Mouse (Mus musculus) forebrain, embryonic 13.5 days (tissue): Measurements from ENCODE around the gene Bicral. TPM values are rescaled to one million over a fixed set of nuclear protein-coding genes. Genes with fewer than 3 reads are reported as not detected.
"Not testable (repeated sequence)": the region's sequence is repeated elsewhere in the genome, so short reads cannot be mapped to it uniquely, and the experiment has no call there.

ENCODE experiments used
- ATAC-seq: fragments of 200-750 bp; cut with Nextera tagmentation; 2 replicates; pipeline ENCODE4 v1.8.0; 2017
- H3K27ac ChIP-seq: fragments of 300-500 bp; sonication (generic); 2 replicates; pipeline ENCODE4 v1.5.1; 2015; ENCODE audit warnings: inconsistent platforms, mild to moderate bottlenecking, moderate library complexity
- H3K27me3 ChIP-seq: fragments of 300-500 bp; sonication (generic); 2 replicates; pipeline ENCODE4 v1.6.1; 2015; ENCODE audit warnings: mild to moderate bottlenecking, inconsistent platforms
- H3K36me3 ChIP-seq: fragments of 300-500 bp; sonication (generic); 2 replicates; pipeline ENCODE4 v1.6.1; 2015; ENCODE audit warnings: mild to moderate bottlenecking, inconsistent platforms; ENCODE audit not compliant: poor library complexity, severe bottlenecking
- H3K4me1 ChIP-seq: fragments of 300-500 bp; sonication (generic); 2 replicates; pipeline ENCODE4 v1.6.1; 2015; ENCODE audit warnings: inconsistent platforms
- H3K4me2 ChIP-seq: fragments of 300-500 bp; sonication (generic); 2 replicates; pipeline ENCODE4 v1.6.1; 2015; ENCODE audit warnings: inconsistent platforms, mild to moderate bottlenecking, moderate library complexity
- H3K4me3 ChIP-seq: fragments of 300-500 bp; sonication (generic); 2 replicates; pipeline ENCODE4 v1.5.1; 2015; ENCODE audit warnings: mild to moderate bottlenecking, inconsistent platforms
- H3K9ac ChIP-seq: fragments of 300-500 bp; sonication (generic); 2 replicates; pipeline ENCODE4 v1.6.1; 2015; ENCODE audit warnings: mild to moderate bottlenecking, inconsistent platforms
- H3K9me3 ChIP-seq: fragments of 300-500 bp; sonication (generic); replicated peaks from 2 replicates; pipeline ENCODE4 v1.6.1; 2016; ENCODE audit warnings: inconsistent platforms
- WGBS: fragments of 180-500 bp; shearing (Covaris S2); methylation state at CpG from one replicate; pipeline ENCODE4 v1.1.7; 2015; 5-methylcytosine and 5-hydroxymethylcytosine counted together
- polyA plus RNA-seq: library from polyadenylated mRNA; unstranded; fragments of >200 nt; fragmentation: Nextera tagmentation; extraction: Ambion mirVana; gene quantifications from 2 replicates; pipeline ENCODE4 v1.2.1, GENCODE M21; 2015

Bicral gene
- polyA plus RNA-seq, 1 experiment from 2014 or later = 5.2 TPM

- Histone ChIP-seq H3K27me3 (no peaks in the 10 kb centered on the region), H3K9me3 (no peaks in the 10 kb centered on the region), H3K27ac (no peak overlapping the region), H3K9ac (no peak overlapping the region), H3K4me3 (no peak overlapping the region), H3K4me1 (peaks cover 21% of the 10 kb centered on the region), H3K4me2 (no peak overlapping the region), H3K36me3 (peaks cover 69% of the 10 kb centered on the region)
- ATAC-seq = no peak
- 86% methylated on average over 3 of the region's 3 CpGs for WGBS
These were observed 82.2 kb downstream of the Bicral start for GRCm38 (mm10) chr17:46776087-46776486.

GRCm38 (mm10) chr17:46775070-46775469, 83.2 kb downstream of the Bicral start:
- no peak for ATAC-seq
- Histone ChIP-seq H3K9ac (no peak overlapping the region), H3K27ac (no peak overlapping the region), H3K36me3 (peaks cover 62% of the 10 kb centered on the region), H3K4me2 (no peak overlapping the region), H3K9me3 (no peaks in the 10 kb centered on the region), H3K27me3 (no peaks in the 10 kb centered on the region), H3K4me3 (no peak overlapping the region), H3K4me1 (peaks cover 19% of the 10 kb centered on the region)
- WGBS = 95% methylated on average over 9 of the region's 9 CpGs

GRCm38 (mm10) chr17:46774131-46774472, 84.2 kb downstream of the Bicral start:
- Histone ChIP-seq H3K9ac (no peak overlapping the region), H3K27me3 (no peaks in the 10 kb centered on the region), H3K4me3 (no peak overlapping the region), H3K4me2 (peak overlapping the region; percentile 77), H3K4me1 (peaks cover 19% of the 10 kb centered on the region), H3K27ac (no peak overlapping the region), H3K9me3 (no peaks in the 10 kb centered on the region), H3K36me3 (peaks cover 53% of the 10 kb centered on the region)
- 44% methylated on average over 2 of the region's 2 CpGs for WGBS
- no peak for ATAC-seq

- Histone ChIP-seq H3K27ac (peak overlapping the region; percentile 69; the same call in 1 of the 2 replicates), H3K4me1 (peaks cover 19% of the 10 kb centered on the region), H3K36me3 (peaks cover 47% of the 10 kb centered on the region), H3K4me3 (peak overlapping the region; percentile 78), H3K9me3 (no peaks in the 10 kb centered on the region), H3K27me3 (no peaks in the 10 kb centered on the region), H3K4me2 (peak overlapping the region; percentile 77), H3K9ac (peak overlapping the region; percentile 79)
- 9% methylated on average over 19 of the region's 20 CpGs for WGBS
- no peak for ATAC-seq
These were observed 84.8 kb downstream of the Bicral start for GRCm38 (mm10) chr17:46773278-46774130.

GRCm38 (mm10) chr17:46772404-46773277, 85.6 kb downstream of the Bicral start, which contains the start of gene 2310039H08Rik:
Gene 2310039H08Rik (plus strand): TSS chr17:46772635.
- Histone ChIP-seq H3K9me3 (no peaks in the 10 kb centered on the region), H3K4me2 (peak within 1 kb of the TSS; percentile 77), H3K9ac (peak within 1 kb of the TSS; percentile 79), H3K4me1 (peaks cover 19% of the 10 kb centered on the region), H3K36me3 (peaks cover 38% of the 10 kb centered on the region), H3K4me3 (peak within 1 kb of the TSS; percentile 78), H3K27ac (peak within 1 kb of the TSS; percentile 69), H3K27me3 (no peaks in the 10 kb centered on the region)
- WGBS = under 1% methylated on average over 50 of the region's 50 CpGs
- ATAC-seq = peak; percentile 92

- WGBS = 9% methylated on average over 5 of the region's 5 CpGs
- Histone ChIP-seq H3K36me3 (peaks cover 32% of the 10 kb centered on the region), H3K4me3 (peak overlapping the region; percentile 78), H3K27me3 (no peaks in the 10 kb centered on the region), H3K9ac (peak overlapping the region; percentile 79), H3K4me2 (peak overlapping the region; percentile 77), H3K4me1 (peaks cover 19% of the 10 kb centered on the region), H3K9me3 (no peaks in the 10 kb centered on the region), H3K27ac (peak overlapping the region; percentile 69)
- peak; percentile 42 for ATAC-seq
These were observed 86.3 kb downstream of the Bicral start for GRCm38 (mm10) chr17:46772038-46772403.

- Histone ChIP-seq H3K9ac (peak overlapping the region; percentile 79), H3K4me2 (peak overlapping the region; percentile 77), H3K4me3 (peak overlapping the region; percentile 78), H3K9me3 (no peaks in the 10 kb centered on the region), H3K27me3 (no peaks in the 10 kb centered on the region), H3K4me1 (peaks cover 19% of the 10 kb centered on the region), H3K27ac (peak overlapping the region; percentile 69; the same call in 1 of the 2 replicates), H3K36me3 (peaks cover 28% of the 10 kb centered on the region)
- no peak for ATAC-seq
- 67% methylated on average over 17 of the region's 17 CpGs for WGBS
These were observed 86.7 kb downstream of the Bicral start for GRCm38 (mm10) chr17:46771616-46772015.

GRCm38 (mm10) chr17:46771025-46771424, 87.3 kb downstream of the Bicral start:
- WGBS = 80% methylated on average over 4 of the region's 4 CpGs
- H3K9me3 ChIP-seq = no peaks in the 10 kb centered on the region
- ATAC-seq = no peak

GRCm38 (mm10) chr17:46770546-46770945, 87.7 kb downstream of the Bicral start:
- Histone ChIP-seq H3K9ac (no peak overlapping the region), H3K36me3 (peaks cover 17% of the 10 kb centered on the region), H3K9me3 (no peaks in the 10 kb centered on the region), H3K4me2 (no peak overlapping the region), H3K4me1 (peaks cover 19% of the 10 kb centered on the region), H3K27me3 (no peaks in the 10 kb centered on the region), H3K27ac (no peak overlapping the region), H3K4me3 (no peak overlapping the region)
- no peak for ATAC-seq
- 90% methylated on average over 11 of the region's 11 CpGs for WGBS

More at GRCm38 (mm10) chr17:46771025-46771424, 87.3 kb downstream of the Bicral start:
- H3K9ac ChIP-seq = no peak overlapping the region
- no peaks in the 10 kb centered on the region for H3K27me3 ChIP-seq
- H3K4me3 ChIP-seq = no peak overlapping the region
- no peak overlapping the region for H3K27ac ChIP-seq
- H3K4me1 ChIP-seq = peaks cover 19% of the 10 kb centered on the region
- no peak overlapping the region for H3K4me2 ChIP-seq
- H3K36me3 ChIP-seq = peaks cover 22% of the 10 kb centered on the region

- H3K4me1 ChIP-seq = peaks cover 7% of the 10 kb centered on the region
- WGBS = 56% methylated on average over 8 of the region's 8 CpGs
- no peaks in the 10 kb centered on the region for H3K9me3 ChIP-seq
- no peak overlapping the region for H3K4me2 ChIP-seq
- H3K4me3 ChIP-seq = no peak overlapping the region
- H3K36me3 ChIP-seq = no peaks in the 10 kb centered on the region
- H3K9ac ChIP-seq = no peak overlapping the region
- ATAC-seq = no peak
- H3K27ac ChIP-seq = no peak overlapping the region
- no peaks in the 10 kb centered on the region for H3K27me3 ChIP-seq
These were observed 90.4 kb downstream of the Bicral start for GRCm38 (mm10) chr17:46767868-46768267.

- H3K9ac ChIP-seq, H3K27me3 ChIP-seq, H3K4me1 ChIP-seq, H3K4me3 ChIP-seq, ATAC-seq, H3K36me3 ChIP-seq, H3K27ac ChIP-seq, H3K4me2 ChIP-seq, H3K9me3 ChIP-seq: not testable (repeated sequence)
- 60% methylated on average over 9 of the region's 9 CpGs for WGBS
These were observed 93.4 kb downstream of the Bicral start for GRCm38 (mm10) chr17:46764916-46765315.

GRCm38 (mm10) chr17:46763544-46763943, 94.7 kb downstream of the Bicral start, which contains the start of gene Ptcra:
Gene Ptcra (minus strand): TSS chr17:46763712.
- no peak within 1 kb of the TSS for H3K27ac ChIP-seq
- 51% methylated on average over 2 of the region's 2 CpGs for WGBS
- ATAC-seq = no peak
- H3K9me3 ChIP-seq = no peaks in the 10 kb centered on the region
- H3K36me3 ChIP-seq = no peaks in the 10 kb centered on the region
- no peaks in the 10 kb centered on the region for H3K27me3 ChIP-seq
- no peak within 1 kb of the TSS for H3K4me3 ChIP-seq
- H3K4me2 ChIP-seq = no peak within 1 kb of the TSS
- no peaks in the 10 kb centered on the region for H3K4me1 ChIP-seq
- no peak within 1 kb of the TSS for H3K9ac ChIP-seq
